Mouse (Mus musculus) ovary, adult 10 weeks (tissue): Measurements from ENCODE around the gene Cyp3a44. TPM values are rescaled to one million over a fixed set of nuclear protein-coding genes. Genes with fewer than 3 reads are reported as not detected.

Experiments
- polyA plus RNA-seq: library from polyadenylated mRNA; stranded (reverse); fragments of 350-450 nt; fragmentation: Illumina TruSeq; extraction: RNeasy Lipid Tissue Mini Kit (QIAGEN cat#74804); gene quantifications from one replicate; pipeline ENCODE4 v1.2.3, GENCODE M21; 2014

Cyp3a44 gene
- polyA plus RNA-seq = not detected

GRCm38 (mm10) chr5:145805796-145806195 is at the start of gene Cyp3a44:
Gene Cyp3a44, minus strand, starts transcription at chr5:145805874.

Other genes starting within 250 kb of the Cyp3a44 start
- gene Cyp3a41b, start 221.1 kb downstream of the Cyp3a44 start, polyA plus RNA-seq = not detected
- gene Cyp3a41a, start 85.7 kb downstream of the Cyp3a44 start, polyA plus RNA-seq = not detected
- 0.57 TPM for gene Cyp3a11, start 74.1 kb upstream of the Cyp3a44 start, polyA plus RNA-seq
- not detected for gene Cyp3a25, start 203.7 kb upstream of the Cyp3a44 start, polyA plus RNA-seq